Mouse (Mus musculus): ENCODE results near the gene Mmp8. TPM values are rescaled to one million over a fixed set of nuclear protein-coding genes. Genes with fewer than 3 reads are reported as not detected.

The Mmp8 gene
- polyA plus RNA-seq (2014; fragmentation: Illumina TruSeq; extraction: RNeasy Lipid Tissue Mini Kit (QIAGEN cat#74804); ENCODE audit: insufficient read depth, low read depth, low replicate concordance), result 2.2 TPM

DNA sequence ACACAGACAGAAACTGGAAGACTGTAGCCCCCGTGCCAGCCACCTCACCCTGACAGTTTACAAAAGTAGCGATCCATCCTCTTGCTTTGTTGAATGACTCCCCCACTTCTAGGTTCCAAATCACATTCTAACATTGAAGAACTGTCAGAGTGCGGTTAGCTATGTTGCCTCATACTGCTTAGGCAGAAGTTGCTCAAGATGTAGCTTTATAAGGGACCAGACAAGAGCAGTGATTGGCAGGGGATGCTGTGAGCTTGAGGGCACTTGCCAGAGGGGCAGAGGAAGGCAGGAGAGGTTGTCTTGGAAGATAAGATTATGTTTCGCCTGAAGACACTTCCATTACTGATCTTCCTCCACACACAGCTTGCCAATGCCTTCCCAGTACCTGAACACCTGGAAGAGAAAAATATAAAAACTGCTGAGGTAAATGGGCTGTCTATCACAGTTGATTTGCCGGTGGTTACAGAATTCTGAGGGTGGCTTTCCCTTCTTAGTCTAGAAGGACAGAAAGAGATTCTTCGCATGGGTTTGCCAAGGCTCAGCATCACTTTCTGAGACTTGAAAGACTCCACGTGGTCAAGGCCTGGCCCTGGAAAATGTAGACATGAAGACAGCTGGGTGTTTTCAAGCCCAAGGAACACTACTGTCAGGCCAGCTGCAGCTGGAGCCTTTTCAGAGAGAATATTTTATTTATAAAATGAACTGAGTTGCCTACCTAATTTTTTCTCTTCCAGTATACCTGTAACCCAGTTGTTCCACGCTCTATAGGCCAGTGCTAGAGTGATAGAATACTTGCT lies at the start of gene Mmp8:
Mmp8 (plus strand) TSS at position 236 of the 797 bp plus-strand sequence.

DNA sequence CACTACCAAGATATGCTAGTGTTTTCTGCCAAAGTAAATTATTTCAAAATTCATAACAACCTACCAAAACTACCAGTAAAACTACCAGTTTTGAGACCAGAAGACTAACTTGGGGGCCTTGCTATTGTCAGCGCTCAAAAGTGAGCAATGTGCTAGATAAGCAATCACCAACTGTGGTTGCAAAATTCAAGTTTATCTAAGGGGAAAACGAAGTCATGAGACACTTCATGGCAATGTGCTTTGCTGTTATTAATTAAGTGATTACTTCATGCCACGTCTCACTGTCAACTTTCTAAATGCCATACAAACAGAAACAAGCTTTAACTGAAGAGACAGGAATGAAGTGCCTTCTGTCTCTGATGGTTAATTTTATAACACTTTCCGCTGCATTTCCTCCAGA lies 12.9 kb downstream of the Mmp8 start, which contains the start of gene Mmp27:
Mmp27 (plus strand) TSS at position 235 of the 400 bp plus-strand sequence.

Other genes starting within 250 kb of the Mmp8 start
- gene Mmp12, start 214.1 kb upstream of the Mmp8 start, polyA plus RNA-seq (2014; fragmentation: Illumina TruSeq; extraction: RNeasy Lipid Tissue Mini Kit (QIAGEN cat#74804); ENCODE audit: insufficient read depth, low read depth, low replicate concordance), result 3.3 TPM
- gene Mmp1b, start 170.4 kb upstream of the Mmp8 start, polyA plus RNA-seq (2014; fragmentation: Illumina TruSeq; extraction: RNeasy Lipid Tissue Mini Kit (QIAGEN cat#74804); ENCODE audit: insufficient read depth, low read depth, low replicate concordance), result not detected
- gene Mmp3, start 112.6 kb upstream of the Mmp8 start, polyA plus RNA-seq (2014; fragmentation: Illumina TruSeq; extraction: RNeasy Lipid Tissue Mini Kit (QIAGEN cat#74804); ENCODE audit: insufficient read depth, low read depth, low replicate concordance), result 37.3 TPM
- not detected for gene Mmp10, start 56.1 kb upstream of the Mmp8 start, polyA plus RNA-seq (2014; fragmentation: Illumina TruSeq; extraction: RNeasy Lipid Tissue Mini Kit (QIAGEN cat#74804); ENCODE audit: insufficient read depth, low read depth, low replicate concordance)
- 0.79 TPM for gene Mmp27, start 12.9 kb downstream of the Mmp8 start, polyA plus RNA-seq (2014; fragmentation: Illumina TruSeq; extraction: RNeasy Lipid Tissue Mini Kit (QIAGEN cat#74804); ENCODE audit: insufficient read depth, low read depth, low replicate concordance)
- not detected for gene Mmp20, start 69.8 kb downstream of the Mmp8 start, polyA plus RNA-seq (2014; fragmentation: Illumina TruSeq; extraction: RNeasy Lipid Tissue Mini Kit (QIAGEN cat#74804); ENCODE audit: insufficient read depth, low read depth, low replicate concordance)
- not detected for gene Mmp7, start 133.6 kb downstream of the Mmp8 start, polyA plus RNA-seq (2014; fragmentation: Illumina TruSeq; extraction: RNeasy Lipid Tissue Mini Kit (QIAGEN cat#74804); ENCODE audit: insufficient read depth, low read depth, low replicate concordance)
- 79.1 TPM for gene Tmem123, start 205.6 kb downstream of the Mmp8 start, polyA plus RNA-seq (2014; fragmentation: Illumina TruSeq; extraction: RNeasy Lipid Tissue Mini Kit (QIAGEN cat#74804); ENCODE audit: insufficient read depth, low read depth, low replicate concordance)

Data from lung, adult 10 weeks (tissue).